Mouse (Mus musculus): Measurements from ENCODE around the gene Maip1.

- TF ChIP-seq CTCF (IDR thresholded peaks at IDR 0.05; ENCODE audit: low read depth), result no peak
- no peak for TF ChIP-seq EP300 (optimal IDR thresholded peaks at IDR 0.05)
These were observed 19.6 kb upstream of the Maip1 start for GRCm38 (mm10) chr1:57386519-57386918.
